Mouse (Mus musculus): ENCODE measurements around the gene Prorsd1.

The Prorsd1 gene

DNA sequence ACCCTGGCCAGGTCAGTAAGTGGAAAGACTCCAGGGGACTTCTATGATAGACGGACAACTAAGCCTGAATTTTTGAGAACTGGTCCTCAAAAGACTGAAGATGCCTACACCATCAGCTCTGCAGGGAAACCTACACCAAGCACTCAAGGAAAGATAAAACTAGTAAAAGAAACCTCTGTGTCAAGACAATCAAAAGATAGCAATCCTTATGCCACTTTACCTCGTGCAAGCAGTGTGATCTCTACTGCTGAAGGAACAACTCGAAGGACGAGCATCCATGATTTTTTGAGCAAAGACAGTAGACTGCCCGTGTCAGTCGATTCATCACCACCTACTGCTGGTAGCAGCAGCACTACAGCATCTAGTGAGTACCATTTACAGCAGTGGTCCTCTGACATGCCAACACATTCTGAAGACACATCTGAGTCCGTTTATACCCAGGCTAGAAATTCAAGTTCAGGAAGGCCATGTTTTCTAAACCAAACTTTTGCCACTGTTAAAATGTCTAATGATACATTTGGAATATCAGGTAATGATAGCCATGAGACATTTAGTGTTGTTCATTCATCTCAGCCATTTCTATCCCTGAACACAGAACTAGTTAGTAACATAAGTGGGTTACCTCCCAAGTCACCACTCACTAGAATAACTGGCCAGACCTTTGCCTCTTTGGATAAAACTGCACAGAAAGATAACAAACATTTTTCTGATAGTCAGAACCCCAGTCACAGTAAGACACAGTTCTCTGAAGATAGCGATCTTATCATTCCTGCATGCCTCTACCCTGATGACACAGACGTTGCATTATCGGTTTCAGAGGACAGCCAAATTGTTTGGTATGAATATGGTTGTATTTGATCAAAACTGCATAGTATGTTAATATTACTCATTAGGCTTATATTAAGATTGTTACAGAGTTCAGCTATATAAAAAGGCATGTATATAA is 10.6 kb downstream of the Prorsd1 start:
- DNase-seq (ENCODE audit: low read depth, low spot score), result no peak

DNA sequence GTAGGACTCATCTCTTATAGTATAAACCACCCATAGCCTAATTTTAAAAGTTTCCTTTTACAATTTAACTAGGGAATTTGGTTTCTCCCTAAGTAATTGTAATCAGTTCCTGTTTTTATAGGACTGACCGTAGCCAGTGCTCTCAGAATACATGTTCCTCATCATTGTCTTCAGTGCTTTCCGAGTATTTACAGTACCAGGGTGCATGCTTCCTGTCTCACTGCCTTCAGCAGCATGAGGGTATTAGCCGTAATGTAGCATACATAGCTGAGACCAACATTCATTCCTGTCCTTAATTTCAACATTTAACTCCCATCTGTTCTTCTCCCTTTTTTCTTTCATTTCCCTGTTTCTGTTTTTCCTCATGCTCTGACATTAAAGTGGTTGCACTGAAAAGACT is 17.9 kb downstream of the Prorsd1 start:
- no peak for DNase-seq (ENCODE audit: low read depth, low spot score)

DNA sequence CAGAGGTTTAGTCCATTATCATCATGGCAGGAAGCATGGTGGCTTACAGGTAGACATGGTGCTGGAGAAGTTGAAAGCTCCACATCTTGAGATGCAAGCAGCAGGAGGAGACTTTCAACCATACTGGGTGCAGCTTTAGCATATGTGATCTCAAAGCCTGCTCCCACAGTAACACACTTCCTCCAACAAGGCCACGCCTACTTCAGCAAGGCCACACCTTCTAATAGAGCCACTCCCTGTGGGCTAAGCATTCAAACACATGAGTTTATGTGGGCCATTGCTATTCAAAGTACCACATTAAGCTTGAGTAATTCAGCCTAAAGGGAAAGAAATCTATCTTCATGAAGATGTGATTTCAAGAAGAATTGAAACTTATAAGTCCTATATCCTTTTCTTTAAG is 21.7 kb downstream of the Prorsd1 start:
- DNase-seq (ENCODE audit: low read depth, low spot score), result no peak

DNA sequence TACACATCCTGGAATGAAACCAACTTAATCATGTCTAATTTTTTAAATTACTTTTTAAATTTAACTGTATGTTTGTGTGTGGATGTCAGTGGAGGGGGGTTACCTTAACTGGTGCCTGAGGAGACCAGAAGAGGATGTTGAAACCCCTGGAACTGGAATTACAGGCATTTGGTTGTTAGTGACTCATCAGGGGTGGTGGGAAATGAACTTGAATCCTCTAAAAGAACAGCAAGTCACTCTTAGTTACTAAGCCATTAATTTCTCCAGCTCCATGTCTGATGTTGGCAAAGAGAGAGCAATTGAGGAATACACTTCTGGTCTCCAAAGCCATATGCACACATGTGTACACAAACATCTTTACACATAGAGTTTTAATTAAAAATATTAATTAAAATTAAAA is 40.2 kb downstream of the Prorsd1 start:
- DNase-seq (ENCODE audit: low read depth, low spot score), result no peak
